Mouse (Mus musculus) natural killer cell, adult 2 months (primary cell): Measurements from ENCODE around the gene Tmem14c.

Experiments
- DNase-seq, 2 experiments: peaks; one replicate each; pipeline ENCODE4 v3.0.0; 2022; ENCODE audit warnings: low spot score in 2 of 2

The Tmem14c gene

DNA sequence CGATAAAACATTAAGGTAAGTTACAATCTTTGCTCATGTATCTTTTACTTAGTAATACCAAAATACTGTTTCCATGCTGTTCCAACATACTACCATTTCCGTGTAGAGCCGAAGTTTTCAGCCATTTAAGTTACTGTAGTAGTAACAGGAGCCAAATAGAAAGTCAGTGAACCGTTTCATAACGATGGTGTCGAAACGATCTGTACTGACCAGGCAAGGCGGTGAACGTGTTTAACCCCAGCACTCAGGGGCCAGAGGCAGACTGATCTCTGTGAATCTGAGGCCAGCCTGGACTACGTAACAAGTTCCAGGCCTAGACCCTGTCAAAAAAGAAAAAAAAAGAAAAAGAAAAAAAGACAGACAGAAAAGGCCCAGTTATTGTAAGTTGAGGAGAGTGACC lies 7.8 kb upstream of the Tmem14c start:
- no peak for DNase-seq

DNA sequence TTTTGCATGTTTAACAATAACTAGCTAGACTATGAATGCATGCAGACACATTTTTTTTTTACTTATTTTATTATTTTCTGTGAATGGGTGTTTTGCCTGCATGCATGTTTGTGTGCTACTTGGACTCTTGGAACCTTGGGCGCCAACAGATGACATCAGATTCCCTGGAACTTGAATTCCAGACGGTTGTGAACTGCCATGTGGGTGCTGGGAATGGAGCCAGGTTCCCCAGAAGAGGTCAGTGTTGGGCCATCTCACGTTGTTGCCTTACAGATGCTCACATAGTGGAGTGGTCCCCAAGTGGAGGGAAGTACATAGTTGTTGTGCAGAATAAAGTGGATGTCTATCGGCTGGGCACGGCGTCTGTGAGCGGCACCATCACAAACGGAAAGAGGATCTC lies 7.1 kb upstream of the Tmem14c start:
- DNase-seq, result no peak

- DNase-seq, result no peak
Measured at GRCm38 (mm10) chr13:41016797-41017405, 809 bp downstream of the Tmem14c start.

DNA sequence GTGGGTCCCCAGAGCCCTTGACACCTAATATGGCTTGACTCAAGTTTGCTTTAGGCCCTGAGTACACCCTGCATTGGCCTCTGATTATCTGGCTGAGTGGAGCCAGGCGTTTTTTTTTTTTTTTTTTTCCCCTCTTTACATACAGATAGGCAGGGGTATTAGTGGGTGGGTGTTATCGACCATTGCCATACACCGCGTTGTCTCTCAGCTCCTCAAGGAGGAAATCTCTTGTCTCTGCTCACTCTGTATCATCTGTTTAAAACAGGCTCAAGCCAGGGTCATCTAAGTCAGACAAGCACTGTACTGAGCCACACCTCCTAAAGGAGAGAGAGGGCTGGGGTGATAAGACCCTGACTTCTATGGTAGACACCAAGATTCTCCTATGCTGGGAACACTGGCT lies 1.7 kb downstream of the Tmem14c start:
- no peak for DNase-seq

GRCm38 (mm10) chr13:41018236-41018635 lies 2.1 kb downstream of the Tmem14c start:
- no peak for DNase-seq

DNA sequence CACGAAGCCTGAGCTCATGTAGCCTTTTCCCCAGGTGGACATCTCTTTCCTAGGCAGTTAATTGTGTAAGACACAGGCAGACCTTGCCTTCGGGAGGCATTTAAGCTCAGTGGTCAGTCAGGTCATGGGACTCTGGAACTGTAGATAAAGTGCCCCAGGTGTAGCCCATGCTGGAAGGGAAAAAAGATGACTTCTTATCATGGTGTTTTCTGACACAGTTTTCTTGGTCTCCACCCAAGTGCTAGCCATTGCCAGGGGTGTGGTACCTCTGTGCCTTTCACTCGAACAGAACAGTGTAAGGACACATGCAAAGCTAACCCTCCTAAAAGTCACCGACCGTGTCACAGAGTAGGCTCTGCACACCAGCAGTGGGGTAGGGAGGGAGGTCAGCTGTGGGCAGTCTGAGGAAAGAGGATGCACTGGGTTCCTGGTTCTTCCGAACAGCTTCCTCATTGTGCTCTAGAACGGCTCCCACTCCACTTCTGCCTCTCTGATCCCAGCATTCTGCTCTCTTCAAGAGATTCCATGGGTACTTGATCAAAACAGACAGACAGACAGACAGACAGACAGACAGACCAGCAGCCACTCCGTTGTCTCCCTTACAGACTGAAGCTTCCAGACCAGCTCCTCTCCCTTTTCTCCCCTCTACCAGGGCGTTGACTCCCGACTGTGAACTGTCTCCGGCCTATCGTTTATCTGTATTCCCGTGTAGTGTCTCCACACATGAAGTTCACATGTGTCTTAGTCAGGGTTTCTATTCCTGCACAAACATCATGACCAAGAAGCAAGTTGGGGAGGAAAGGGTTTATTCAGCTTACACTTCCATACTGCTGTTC lies 2.9 kb downstream of the Tmem14c start:
- DNase-seq, result no peak

DNA sequence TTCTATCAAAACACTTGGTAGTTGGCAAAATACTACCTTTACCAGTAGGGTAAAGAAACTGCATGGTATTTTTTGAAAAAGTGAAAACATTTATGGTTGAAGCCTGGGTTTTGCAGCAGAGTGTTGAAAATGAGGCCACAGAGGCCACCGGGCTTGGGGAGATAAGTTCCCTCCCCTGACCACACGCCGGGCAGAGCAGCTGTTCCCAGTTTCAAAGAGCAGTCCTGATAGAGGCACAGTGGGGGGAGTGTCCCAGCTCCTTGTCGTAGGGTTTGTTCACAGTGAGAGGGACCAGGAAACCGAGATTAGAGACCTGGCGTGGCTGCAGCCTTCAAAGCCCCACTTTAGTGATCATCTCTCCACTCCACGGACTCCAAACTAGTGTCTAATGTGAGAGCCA lies 4.4 kb downstream of the Tmem14c start:
- DNase-seq, result no peak

DNA sequence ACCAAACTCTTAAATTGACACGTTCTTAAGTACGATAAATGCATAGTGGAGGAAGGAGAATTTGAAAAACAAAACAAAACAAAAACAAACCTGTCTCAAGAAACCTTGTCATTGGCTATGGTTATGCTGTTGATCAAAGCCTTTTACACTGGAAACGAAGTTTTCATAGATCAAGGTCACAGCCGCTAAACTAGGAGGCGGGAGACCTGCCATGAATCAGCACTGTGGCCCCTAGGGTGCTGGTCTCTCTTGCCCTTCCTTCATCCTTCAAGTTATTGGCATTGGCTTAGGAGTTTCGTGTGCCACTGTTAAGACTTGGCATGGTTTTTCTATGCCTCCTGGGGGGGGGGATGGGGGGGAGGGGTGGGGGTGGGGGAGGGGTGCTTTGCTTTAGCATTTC lies 5.5 kb downstream of the Tmem14c start:
- no peak for DNase-seq

DNA sequence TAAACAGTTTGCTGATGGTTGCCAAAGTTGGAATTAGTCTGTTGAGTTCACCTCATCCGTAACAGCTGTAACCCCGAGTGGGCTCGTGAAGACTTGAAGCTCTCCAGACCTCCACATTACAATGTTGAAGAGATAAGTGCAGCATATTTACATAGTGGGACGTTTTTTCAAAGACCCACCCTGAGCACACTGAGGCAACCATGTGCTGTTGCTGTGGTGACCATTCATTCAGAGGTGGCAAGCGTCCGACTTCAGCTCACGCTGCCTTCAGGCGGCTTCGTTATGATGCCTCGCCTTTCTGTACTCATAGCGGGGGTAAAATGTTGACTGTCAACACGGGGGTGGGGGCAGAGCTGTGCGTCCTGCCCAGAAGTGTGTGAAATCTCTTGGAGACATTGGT lies 6.0 kb downstream of the Tmem14c start:
- no peak for DNase-seq

GRCm38 (mm10) chr13:41030098-41030497 lies 14.0 kb downstream of the Tmem14c start:
- DNase-seq, result no peak

DNA sequence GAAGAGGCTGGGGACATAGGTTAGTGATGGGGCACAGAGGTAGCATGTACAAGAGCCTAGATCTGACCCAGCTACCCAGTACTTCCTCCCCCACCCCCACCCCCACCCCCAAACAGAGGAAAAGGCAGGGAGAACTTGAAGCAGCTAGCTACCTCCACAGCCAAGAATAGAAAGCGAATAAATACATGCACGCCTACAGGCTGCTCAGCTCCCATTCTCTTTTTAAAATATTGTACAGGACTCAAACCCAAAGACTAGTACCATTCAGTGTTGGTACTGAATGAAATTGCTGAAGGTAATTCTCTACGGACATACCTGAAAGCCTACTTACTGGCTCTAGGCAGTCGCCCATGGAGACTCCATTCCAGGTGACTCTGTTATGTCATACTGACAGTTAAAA lies 26.4 kb downstream of the Tmem14c start:
- DNase-seq, result no peak

GRCm38 (mm10) chr13:41045901-41046300 lies 29.8 kb downstream of the Tmem14c start:
- DNase-seq, result no peak

- DNase-seq, result no peak
Measured at GRCm38 (mm10) chr13:41047280-41047679, 31.2 kb downstream of the Tmem14c start.

- DNase-seq, result no peak
Measured at GRCm38 (mm10) chr13:41051965-41052364, 35.9 kb downstream of the Tmem14c start.

DNA sequence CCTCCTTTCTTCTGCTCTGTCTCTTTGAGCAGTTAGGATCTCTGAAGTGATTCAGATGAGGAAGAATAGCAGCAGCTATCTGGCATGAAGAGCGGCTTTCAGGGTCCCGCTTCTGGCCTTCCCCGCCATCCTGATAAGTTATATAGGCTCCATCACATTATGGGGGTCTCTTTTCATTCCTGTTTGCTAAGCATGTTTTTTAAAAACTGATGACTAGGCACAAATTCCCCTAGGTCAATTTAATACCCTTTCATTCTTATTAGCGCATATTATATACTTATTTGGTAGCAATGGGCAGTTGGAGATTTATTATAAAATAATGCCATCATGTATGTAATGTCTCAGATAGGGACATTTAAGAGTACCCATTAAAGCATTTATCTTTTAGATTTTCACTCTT lies 51.5 kb downstream of the Tmem14c start:
- DNase-seq, result no peak

DNA sequence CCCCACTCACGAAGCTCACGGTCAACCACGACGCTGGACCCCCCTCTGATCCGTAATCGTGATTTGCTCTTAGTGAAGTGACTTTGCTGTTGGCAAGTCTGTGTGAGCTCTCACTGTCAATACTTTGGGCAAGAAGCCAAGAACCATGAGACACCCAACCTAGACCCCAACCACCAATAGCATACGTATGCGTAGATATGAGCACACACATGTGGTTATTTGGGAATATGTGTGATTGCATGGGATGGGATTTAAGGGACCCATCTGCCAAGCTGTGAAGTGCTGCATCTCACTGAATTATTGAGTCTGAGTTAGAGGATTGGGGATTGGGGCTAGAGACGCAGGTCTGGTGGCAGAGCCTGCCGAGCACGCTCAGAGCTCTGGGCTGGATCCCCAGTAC lies 55.5 kb downstream of the Tmem14c start:
- no peak for DNase-seq
